In genomic region chr15:63171003-63171402, GRCm38 (mm10) we compare ENCODE assay signal across 25 mouse cellular contexts.
"Had no signal": no experiment of that assay in that cellular context is flagged by ENCODE, and none has a peak within 500 bp of the region (broad histone marks: within the 10 kb centered on the region; RNA-seq: fewer than 3 reads in every experiment).

No protein-coding gene starts in this region.

- H3K27me3 ChIP-seq: heart, embryonic 13.5 days; heart, embryonic 15.5 days; hindbrain, embryonic 13.5 days; hindbrain, embryonic 15.5 days; kidney, embryonic 15.5 days; limb, embryonic 12.5 days; liver, embryonic 12.5 days had no signal

- DNase-seq: forebrain, postnatal 0 days; gastrocnemius, postnatal 14 days; gastrocnemius, postnatal 36 days; heart, adult 11 months; heart, adult 2 months; heart, postnatal 14 days; heart, postnatal 36 days; kidney, adult 18-20 months; kidney, adult 9 months; kidney, postnatal 14 days; kidney, postnatal 4 days; liver had no signal

- H3K27ac ChIP-seq: heart, adult 2 months; heart, embryonic 13.5 days; heart, embryonic 15.5 days; hindbrain, embryonic 13.5 days; hindbrain, embryonic 15.5 days; hindbrain, postnatal 0 days; kidney, embryonic 15.5 days; kidney, postnatal 0 days; left cerebral cortex, adult 2 months; limb, embryonic 10.5 days; limb, embryonic 12.5 days; liver, embryonic 12.5 days; liver, embryonic 14.5 days had no signal

- H3K4me3 ChIP-seq: heart, adult 2 months; heart, embryonic 13.5 days; heart, embryonic 15.5 days; hindbrain, embryonic 13.5 days; hindbrain, embryonic 15.5 days; kidney, embryonic 15.5 days; left cerebral cortex, adult 2 months; limb, embryonic 10.5 days; limb, embryonic 12.5 days; liver, embryonic 12.5 days had no signal

- H3K36me3 ChIP-seq: heart, embryonic 13.5 days; heart, embryonic 15.5 days; hindbrain, embryonic 13.5 days; hindbrain, embryonic 15.5 days; kidney, embryonic 15.5 days; limb, embryonic 10.5 days; limb, embryonic 12.5 days; liver, embryonic 12.5 days had no signal

- H3K4me1 ChIP-seq: heart, embryonic 13.5 days; heart, embryonic 15.5 days; hindbrain, embryonic 13.5 days; hindbrain, embryonic 15.5 days; limb, embryonic 12.5 days; liver, embryonic 12.5 days had no signal

- H3K9ac ChIP-seq: forebrain, postnatal 0 days; heart, embryonic 13.5 days; heart, embryonic 15.5 days; hindbrain, embryonic 13.5 days; hindbrain, embryonic 15.5 days; kidney, embryonic 15.5 days; limb, embryonic 12.5 days; liver, embryonic 12.5 days; liver, embryonic 14.5 days had no signal

- H3K9me3 ChIP-seq: heart, embryonic 13.5 days; heart, embryonic 15.5 days; hindbrain, embryonic 13.5 days; hindbrain, embryonic 15.5 days; kidney, embryonic 15.5 days; limb, embryonic 10.5 days; limb, embryonic 12.5 days; liver, embryonic 12.5 days had no signal

- ATAC-seq: hindbrain, postnatal 0 days; liver, embryonic 12.5 days had no signal

- H3K4me2 ChIP-seq: heart, embryonic 11.5 days; heart, embryonic 13.5 days; heart, embryonic 15.5 days; hindbrain, embryonic 13.5 days; hindbrain, embryonic 15.5 days; kidney, embryonic 15.5 days; limb, embryonic 12.5 days; liver, embryonic 12.5 days had no signal
